Mouse (Mus musculus) spleen, postnatal 10 days (tissue): ENCODE measurements around the gene Oasl2.
"Not testable (repeated sequence)": the region's sequence is repeated elsewhere in the genome, so short reads cannot be mapped to it uniquely, and the experiment has no call there.

ENCODE experiments used
- DNase-seq, 2 experiments: peaks; one replicate each; pipeline ENCODE4 v3.0.0; 2021 to 2022; ENCODE audit warnings: low spot score in 2 of 2

The Oasl2 gene

DNA sequence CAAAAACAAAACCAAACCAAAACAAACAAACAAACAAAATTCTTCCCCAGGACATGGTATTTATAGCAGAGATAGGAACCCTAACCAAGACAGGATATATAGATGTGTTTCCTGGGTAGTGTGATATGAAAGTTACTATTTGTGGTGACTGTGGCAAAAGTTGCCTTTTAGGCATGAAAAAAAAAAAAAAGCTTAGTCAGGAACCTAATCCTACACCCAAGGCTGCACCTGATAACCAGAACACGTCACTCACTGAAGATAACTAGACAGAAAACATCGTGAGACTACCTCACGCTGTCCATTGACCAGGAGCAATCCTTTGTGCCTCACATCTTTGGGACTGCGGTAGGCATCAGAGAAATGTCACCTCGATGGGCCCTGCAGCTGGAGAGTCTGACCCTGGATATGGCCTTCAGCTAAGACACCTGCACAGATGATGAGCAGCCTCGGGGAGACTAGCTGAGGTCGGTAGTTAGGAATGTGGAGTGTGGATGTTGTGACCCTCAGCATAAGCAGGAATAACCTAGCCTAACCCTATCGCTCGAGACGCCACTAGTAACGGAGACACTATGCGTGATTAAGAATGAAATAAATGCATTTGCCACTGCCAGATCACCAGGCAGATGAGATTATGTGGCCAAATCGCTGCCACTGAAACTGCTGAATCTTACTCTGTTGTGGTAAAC lies at the start of gene Oasl2:
Gene Oasl2 (plus strand): TSS at position 249 of the 686 bp plus-strand sequence.
- DNase-seq = no peak

DNA sequence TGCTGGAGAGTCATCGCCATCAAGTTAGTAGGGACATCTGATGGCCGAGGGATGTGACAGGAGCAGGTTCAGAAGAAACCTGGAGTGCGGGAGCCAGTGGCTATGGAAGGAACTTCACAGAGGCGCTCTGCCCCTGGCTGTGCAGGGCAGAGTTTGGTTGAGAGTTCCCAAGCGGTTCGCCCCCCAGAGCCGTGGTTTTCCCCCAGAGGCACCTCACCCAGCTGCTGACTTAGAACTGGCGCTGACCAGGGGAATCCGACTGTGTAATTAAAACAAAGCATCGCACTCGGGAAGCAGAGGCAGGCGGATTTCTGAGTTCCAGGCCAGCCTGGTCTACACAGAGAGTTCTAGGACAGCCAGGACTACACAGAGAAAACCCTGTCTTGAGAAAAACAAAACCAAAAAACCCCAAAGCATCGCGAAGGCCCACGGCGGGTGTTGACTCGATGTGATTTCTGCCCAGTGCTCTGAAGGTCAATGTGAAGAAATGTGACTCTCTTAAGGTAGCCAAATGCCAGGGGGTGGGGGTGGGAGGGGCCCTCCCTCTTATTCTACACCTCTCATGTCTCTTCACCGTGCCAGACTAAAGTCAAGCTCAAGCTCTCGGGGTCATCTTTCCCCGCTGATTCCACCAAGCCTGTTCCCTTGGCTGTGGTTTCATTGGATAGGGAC lies 45.0 kb upstream of the Oasl2 start:
- no peak for DNase-seq

DNA sequence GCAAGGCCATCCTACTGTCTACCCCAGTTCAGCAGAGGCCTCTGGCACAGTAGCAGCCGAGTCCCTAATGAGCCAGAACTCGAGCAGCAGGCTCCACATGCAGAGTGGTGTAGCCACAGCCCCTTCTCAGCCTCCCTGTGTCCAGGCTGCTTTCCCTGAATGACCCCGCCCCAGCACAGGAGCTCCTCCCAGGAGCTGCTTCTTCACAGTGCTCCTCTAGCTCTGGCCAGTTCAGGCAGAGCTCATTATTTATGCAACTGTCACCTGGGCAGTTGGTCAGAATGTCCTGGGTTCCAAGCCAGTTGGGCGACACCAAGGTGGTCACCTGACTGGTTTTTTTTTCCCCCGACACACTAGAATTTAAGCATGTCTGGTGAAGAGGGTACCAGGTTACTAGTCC lies 43.4 kb upstream of the Oasl2 start, which contains the start of gene 4930519G04Rik:
Gene 4930519G04Rik (plus strand): TSS at position 301 of the 400 bp plus-strand sequence.
- not testable (repeated sequence) for DNase-seq

DNA sequence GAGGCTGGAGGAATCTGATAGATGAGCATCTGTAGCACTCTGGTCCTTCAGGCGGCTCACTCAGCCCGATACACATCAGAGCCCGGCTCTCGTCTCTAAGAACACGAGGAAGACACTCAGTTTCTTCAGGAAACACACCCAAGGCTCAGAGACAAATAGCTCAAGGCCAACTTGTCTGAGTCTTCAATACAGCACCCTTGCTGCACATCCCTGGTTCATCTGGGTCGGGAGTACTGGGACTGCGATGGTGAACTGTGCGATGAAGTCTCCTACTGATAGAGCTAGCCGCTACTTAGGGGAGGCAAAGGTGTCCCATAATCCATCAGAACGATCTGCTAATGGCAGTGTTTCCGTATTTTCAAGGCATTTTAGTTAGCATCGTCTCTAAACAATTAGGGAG lies 38.2 kb upstream of the Oasl2 start, which contains the start of gene Gm9936:
Gene Gm9936 (minus strand): TSS at position 101 of the 400 bp plus-strand sequence.
- DNase-seq = no peak

DNA sequence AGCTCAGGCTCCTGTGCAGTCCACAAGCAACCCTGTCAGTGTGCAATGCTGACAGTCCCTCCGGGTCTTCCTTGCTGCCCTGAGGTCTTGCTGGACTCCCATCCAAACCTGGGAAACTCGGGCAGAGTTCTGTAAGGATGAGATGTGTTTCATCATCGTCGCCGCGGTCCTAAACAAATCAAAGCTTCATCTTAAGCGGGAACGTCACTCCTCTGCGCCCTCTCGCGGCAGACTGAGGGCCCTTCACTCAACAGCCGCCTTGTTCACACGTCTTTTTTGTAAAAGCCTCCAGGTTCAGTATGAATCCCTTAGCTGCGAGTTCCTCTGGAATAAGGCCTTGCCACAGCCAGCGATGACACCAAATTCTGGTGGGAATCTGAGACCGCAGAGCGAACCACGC lies 37.5 kb upstream of the Oasl2 start:
- peak; percentile 28 to 78 for DNase-seq

DNA sequence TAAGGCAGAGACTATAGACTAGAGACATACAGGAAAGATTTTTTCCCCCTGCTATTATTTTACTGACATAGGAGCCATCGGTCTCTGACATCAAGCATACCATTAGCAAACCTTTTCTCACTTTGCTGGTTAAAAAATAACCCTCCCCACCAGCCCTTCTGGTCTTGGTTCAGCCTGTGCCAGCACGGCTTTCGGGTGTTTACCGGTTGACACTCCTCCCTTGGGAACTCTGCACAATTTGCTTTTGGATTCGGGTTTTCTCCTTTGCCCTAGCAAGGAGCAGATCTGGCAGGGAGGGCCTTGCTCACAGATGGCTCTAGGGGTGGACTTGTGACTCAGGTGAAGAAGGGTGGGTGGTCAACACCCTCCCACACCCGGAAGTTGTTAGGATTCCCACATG lies 35.0 kb upstream of the Oasl2 start:
- DNase-seq = no peak

DNA sequence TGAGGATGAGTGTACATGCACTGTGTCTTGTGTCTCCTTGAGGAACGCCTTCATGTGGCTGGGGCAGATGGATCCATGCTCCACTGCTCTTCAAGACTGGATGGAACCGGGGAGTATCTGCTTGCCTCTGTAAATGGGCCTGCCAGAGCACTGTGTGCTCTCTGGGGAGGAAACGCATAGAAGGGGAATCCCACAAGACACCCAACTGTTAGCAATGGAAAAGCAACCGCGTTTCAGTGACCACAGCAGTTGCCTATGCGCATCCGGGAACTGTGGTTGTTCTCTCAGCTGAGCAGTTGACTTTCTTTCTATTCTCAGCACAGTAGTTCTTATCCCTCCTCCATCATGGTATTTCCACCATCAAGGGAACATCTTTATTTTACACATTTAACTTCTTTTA lies 31.9 kb upstream of the Oasl2 start:
- DNase-seq = no peak

DNA sequence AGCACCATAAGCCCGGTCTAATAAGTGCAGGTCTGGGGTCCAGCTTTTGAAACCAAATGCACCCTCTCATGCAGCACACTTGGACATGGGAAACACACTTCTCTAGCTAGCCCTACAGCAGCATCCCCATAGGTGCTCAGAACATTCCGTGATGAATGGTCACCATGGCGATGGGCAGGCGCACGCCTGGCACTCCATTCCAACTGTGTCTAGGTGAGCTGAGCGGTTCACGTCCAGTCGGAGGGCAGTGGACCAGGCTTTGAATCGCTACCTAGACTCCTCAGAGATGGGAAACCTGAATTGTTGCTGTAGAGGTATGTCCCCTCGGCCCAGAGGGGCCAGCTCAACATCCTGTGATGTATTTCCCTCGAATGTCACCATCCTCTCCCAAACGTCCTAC lies 31.5 kb upstream of the Oasl2 start:
- DNase-seq = no peak

DNA sequence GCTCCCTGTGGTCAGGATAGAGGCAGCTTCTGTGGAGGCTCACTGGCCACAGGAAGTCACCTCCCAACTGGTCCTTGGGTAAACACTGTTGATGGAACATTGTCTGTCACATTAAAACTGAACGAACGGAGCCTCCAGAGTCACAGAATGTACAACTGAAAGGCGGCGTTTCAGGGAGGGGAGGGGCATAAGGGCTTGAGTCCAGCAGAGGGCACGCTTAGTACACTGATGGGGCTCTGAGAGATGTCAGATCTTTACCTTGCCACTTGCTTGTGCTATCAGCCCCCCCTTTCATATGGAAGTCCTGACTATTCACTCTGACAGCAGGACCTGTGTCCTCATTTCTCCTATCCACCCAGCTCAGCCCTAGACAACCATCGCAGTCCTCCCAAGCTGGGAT lies 20.9 kb upstream of the Oasl2 start:
- DNase-seq = peak in 1 of 2 experiments; percentile 36

DNA sequence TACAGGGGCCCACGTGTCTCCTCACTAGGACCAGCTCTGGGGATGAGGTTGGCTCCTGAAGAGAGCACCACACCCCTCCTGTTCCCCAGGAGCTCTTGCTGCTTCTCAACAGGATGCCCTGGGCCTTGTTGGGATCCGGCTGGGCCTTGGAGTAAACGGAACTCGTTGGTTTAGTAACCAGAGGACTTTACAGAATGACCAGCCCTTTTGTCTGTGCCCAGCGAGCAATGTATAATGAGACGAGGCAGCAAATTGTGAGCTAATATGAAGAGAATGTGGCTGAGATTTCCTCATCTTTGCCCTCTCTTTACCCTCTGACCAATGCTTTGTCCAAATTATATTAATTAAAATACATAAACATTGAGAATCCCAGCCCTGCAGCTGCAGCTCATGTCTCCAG lies 20.4 kb upstream of the Oasl2 start:
- no peak for DNase-seq

DNA sequence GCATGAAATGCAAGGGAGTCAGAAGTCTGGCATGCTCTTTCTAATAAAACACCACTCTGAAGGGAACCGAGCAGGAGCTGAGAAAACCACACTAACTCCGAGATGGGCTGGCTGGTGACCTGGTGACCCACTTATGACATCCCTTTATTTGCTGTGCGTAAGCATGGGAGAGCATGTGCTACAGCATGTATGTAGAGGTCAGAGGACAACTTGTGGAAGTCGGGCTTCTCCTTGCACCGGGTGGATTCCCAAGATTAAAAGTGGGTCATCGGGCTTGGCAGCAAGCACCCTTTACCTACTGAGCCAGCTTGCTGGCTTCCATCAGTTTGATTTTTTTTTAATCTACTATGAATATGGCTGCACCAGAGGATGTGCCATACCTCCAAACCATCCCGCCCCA lies 19.2 kb upstream of the Oasl2 start:
- no peak for DNase-seq

DNA sequence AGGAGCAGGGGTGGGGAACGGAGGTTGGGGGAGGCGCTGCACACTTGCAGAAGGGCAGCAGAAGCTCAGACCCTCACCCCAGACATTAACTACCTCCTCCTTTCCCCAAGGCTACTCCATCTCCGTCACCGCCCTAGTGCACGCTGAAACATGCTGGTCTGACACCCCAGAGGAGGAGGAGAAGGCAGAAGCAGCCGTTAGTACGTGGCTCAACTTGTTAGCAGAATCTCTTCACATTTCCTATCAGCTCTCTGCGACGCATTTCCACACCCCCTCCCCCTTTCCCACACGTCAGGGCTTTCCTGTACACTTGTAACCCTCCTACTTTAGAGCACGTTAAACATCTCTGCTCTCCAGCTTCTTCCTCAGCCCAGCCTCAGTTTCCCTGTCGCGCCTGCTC lies 17.3 kb upstream of the Oasl2 start:
- no peak for DNase-seq

DNA sequence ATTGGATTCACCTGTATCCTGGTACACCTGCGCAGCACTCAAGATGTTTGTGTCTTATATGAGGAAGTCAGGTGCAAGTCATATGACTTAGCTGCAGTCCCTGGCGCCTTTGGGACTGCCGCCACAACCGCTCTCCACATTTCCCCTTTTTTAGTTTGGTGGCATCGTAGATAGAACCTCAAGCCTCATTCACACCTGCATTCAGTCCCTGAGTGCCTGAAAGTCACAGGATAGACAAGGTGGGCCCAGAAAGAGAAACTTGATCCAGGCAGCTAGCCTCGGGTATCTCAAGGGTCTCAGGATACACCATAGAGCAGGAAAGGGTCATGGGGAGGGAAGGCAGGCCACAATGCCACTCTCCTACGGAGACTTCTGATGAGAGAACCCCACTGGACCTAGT lies 14.4 kb upstream of the Oasl2 start:
- not testable (repeated sequence) for DNase-seq

DNA sequence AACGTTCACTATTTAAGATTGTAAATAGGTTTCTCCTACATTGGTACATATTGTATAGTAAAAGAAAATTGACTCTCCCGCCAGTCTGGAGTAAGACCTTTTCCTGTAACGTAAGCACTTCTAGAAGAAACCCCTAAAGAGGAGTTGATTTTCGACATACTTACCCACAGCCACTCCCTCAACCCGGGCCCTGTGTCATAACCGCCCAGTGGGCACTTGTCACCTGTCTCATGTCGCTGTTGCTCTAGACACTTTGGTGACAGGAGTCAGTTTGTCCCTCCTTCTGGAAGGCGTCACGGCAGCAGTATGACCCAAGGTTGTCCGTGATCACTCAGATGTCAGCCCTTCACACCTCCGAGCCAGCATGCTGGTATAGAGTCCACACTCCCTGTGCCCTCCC lies 13.7 kb upstream of the Oasl2 start:
- DNase-seq = no peak

DNA sequence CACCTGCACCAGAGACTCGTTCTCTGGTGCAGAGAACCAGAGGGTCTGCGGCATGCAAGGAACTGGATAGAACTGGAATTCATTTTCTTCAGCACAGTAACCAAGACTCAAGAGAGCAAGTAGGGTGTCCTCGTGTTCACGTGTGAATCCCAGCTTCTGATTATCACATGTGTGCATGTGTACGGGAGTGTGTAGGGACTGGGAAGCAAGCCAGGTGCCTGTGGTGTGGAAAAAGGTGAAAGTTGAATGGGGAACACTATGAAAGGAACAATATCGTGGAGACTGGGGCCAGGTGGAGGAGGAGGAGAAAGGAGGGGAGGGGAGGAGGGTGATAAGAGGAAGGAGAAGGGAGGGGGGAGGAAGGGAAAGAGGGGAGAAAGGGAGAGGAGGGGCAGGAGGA lies 9.9 kb upstream of the Oasl2 start:
- DNase-seq = no peak

DNA sequence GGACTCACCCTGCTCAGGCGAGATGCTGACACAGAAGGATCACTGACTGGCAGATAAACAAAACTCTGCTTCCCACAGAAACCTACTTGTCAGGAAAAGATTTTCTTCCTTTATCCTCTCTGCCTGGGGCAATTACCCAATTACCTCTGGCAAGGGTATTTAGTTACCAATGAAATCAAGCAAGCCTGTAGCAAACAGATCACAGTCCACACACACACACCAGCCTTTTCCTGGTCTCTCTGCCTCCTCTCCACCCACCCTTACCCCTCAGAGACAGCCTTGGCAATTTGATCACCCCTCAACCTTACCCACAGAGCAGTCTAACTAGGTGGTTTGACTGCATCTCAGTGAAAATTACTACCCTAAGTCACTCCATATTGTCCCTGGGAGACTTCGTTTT lies 7.7 kb upstream of the Oasl2 start:
- DNase-seq = no peak

DNA sequence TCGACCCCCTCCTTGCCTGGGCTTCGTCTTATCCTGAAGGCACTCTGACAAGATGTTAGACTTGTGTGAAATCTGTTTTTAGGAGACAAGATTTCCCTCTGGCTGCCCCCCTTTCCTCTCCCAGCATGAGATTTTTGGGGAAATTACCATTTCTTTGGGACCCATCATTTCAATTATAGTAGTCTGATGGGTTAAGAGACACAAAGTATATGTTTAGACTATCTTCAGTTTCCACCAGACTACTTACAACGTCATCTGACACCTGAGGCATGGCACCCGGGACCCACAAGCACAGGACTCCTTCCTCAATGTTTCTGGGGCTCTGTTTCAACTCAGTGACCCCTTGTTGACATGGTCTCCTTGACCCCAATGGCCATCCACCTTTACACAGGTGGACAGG lies 1.2 kb upstream of the Oasl2 start:
- DNase-seq = no peak

DNA sequence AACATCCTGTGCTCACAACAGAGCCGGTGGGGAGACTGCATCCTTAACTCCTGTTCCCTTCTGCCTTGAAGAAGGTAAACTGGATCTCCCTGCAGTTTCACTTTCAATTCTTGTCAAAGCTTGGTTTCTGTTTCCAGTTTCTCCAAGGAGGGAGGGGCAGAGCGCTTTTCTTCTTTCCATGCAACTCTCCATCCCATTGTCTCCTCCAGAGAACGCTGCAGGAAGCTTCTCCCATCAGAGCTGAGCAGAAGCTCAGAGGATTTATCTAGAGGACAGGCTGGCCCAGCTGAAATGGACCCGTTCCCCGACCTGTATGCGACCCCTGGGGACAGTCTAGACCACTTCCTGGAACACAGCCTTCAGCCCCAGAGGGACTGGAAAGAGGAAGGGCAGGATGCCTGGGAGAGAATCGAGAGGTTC lies 648 bp downstream of the Oasl2 start:
- no peak for DNase-seq

DNA sequence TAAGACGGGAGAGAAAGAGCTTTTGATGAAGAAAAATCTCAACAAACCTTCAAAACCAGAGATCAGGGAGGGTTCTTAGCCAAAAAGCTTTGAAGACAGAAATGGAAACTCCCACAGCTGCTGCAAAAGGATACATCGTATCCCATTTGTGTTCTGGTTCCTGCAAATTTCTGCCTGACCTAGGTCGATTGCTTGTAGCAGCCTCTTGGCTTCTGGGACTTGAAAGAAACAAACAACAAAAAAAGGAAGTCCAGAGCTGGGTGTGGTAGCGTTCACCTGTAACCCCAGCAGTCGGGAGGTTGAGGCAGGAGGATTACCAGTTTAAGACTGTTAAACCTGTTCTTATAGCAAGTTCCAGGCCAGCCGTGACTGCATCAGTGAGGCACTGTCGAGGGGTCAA lies 2.1 kb downstream of the Oasl2 start:
- no peak for DNase-seq

DNA sequence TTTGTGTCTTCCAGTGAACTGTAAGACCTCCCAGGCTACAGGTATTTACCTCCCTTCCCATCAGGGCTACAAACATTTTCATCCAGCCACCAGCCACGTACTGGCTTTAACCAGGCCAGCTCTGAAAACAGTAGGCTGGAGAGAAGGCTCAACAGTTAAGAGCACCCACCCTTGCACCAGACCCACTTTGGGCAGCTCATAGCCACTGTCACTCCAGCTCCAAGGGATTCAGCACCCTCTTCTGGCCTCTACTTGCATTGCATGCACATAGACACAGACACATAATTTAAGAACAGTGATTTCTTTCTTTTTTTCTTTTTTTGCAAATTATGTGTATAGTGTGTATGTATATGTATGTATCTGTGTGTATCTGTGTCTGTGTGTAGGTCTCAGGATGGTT lies 5.7 kb downstream of the Oasl2 start:
- DNase-seq = peak; percentile 23 to 69

DNA sequence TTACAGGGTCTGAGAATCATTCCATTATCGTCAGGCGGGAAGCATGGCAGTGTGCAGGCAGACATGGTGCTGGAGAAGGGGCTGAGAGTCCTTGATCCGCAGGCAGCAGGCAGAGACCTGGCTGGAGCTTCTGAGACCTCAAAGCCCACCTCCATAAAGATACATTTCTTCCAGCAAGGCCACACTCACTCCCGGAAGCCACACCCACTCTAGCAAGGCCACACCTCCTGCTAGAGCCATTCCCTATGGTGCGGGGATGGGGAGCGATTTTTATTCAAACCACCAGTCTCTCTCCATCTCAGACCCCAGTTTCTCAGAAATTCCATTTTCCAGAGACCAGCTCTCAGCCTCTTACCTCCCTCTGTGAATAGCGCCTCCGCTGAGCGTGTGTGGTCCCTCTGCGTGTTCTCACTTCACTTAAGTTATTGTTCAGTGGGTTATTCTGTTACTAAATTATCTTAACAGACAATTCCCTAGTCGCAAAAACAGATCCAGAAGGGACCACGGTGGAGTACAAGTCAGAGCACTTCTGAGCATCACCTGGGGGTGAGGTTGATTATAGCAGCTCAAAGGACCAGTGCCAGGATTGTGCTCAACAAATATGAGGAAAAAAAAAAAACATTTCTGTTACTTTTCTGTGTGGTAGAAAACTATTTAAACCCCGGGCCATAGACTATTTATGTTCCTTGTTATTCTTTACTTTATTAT lies 12.0 kb downstream of the Oasl2 start:
- DNase-seq = no peak

DNA sequence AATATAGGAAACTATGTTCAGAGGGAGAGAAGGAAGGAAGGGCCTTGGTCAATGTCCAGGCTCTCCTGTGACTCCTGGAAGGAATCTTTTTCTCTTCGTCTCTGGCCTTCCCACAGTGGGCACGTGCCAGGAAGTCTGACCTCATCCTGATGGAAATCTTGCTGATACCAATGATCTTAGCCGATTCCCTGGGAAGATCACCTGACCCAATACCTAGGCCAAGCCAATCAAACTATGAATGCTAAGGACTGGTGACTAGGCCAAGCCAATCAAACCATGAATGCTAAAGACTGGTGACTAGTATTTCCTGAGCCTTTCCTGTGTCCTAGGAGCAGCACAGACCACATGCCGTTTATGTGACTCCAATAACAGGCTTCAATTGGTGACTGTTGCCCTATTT lies 16.9 kb downstream of the Oasl2 start:
- DNase-seq = no peak

DNA sequence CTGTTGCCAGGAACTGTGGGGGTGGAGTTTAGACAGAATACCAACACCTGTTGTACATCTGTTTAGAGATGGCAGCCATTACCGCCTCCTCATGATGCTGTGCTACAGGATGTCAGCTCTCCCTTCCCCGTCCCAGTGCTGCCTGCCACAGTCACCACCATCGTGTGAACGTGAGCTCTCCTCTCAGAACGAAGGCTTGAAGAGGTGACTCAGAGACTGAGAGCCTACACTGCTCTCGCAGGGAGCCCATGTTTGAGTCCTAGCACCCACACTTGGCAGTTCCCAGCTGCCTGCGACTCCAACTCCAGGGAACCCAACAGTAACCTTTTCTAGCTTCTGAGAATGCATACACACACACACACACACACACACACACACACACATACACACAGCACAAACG lies 18.1 kb downstream of the Oasl2 start:
- no peak for DNase-seq
